ENCODE assay signal across 9 mouse cellular contexts in the genomic region with DNA sequence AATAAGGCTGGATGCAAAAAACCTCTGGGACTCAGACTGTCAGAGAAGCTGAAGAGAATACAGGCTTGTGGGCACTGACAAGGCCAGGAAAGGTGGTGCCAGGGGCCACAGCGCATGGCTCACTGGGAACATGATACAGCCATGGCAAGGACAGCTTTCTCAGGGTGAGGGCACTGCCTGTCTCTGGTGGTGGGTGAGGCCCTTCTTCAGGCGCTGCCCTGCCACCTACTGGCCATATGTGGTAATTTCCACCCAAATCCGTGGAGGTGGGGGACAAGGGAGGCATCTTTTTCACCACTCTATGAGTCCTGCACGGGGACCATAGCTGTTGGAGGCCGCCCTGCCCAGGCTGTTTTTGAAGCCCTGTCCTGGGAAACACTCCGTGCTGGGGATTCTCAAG. TPM values are rescaled to one million over a fixed set of nuclear protein-coding genes. Genes with fewer than 3 reads are reported as not detected.
DNase-seq lines count a peak whose midpoint lies in the region; ATAC-seq and TF ChIP-seq lines count a peak whose summit lies in the region.
"Had no signal": no experiment of that assay in that cellular context is flagged by ENCODE, and none has a peak within 500 bp of the region (broad histone marks: within the 10 kb centered on the region; RNA-seq: fewer than 3 reads in every experiment).

No protein-coding gene starts in this region.

- H3K9ac ChIP-seq in forebrain, embryonic 11.5 days (ENCODE audit: low read length) = no peak overlapping the region
- no peak overlapping the region for H3K9ac ChIP-seq in lung, embryonic 16.5 days (ENCODE audit: low read length)
- H3K9ac ChIP-seq: limb, embryonic 15.5 days had no signal

- TF ChIP-seq CTCF in G1E (IDR thresholded peaks at IDR 0.05; ENCODE audit: low read depth, low read length) = peak; percentile 89

- H3K4me2 ChIP-seq in forebrain, embryonic 11.5 days (ENCODE audit: low read depth, low read length, severe bottlenecking) = no peak overlapping the region
- no peak overlapping the region for H3K4me2 ChIP-seq in lung, embryonic 16.5 days (ENCODE audit: low read depth, low read length)
- H3K4me2 ChIP-seq: limb, embryonic 15.5 days had no signal

- DNase-seq in G1E (ENCODE audit: low spot score) = peak; percentile 83
- DNase-seq in c-Kit-positive CD71-negative TER-119-negative erythroid progenitor cells, embryonic 14.5 days (ENCODE audit: low read depth) = peak; percentile 73
- DNase-seq in forebrain, embryonic 11.5 days (ENCODE audit: low spot score) = peak; percentile 86
- peak; percentile 82 to 88 for DNase-seq in heart, postnatal 36 days
- peak; percentile 84 for DNase-seq in layer of hippocampus, adult 11-12 months (ENCODE audit: low spot score)
- peak; percentile 63 for DNase-seq in ovary, postnatal 10 days (ENCODE audit: low spot score)
- peak; percentile 89 for DNase-seq in thymus, postnatal 4 days

- H3K4me1 ChIP-seq in G1E (ENCODE audit: insufficient read depth, low read depth, low read length) = 0 out of 2 replicates have a peak, but pooled peaks cover 3% of the 10 kb centered on the region
- H3K4me1 ChIP-seq in forebrain, embryonic 11.5 days (replicated peaks; ENCODE audit: control insufficient read depth, insufficient read depth, low read length) = no peaks in the 10 kb centered on the region
- peaks cover 10% of the 10 kb centered on the region; the same call in 1 of the 2 replicates for H3K4me1 ChIP-seq in lung, embryonic 16.5 days (replicated peaks; ENCODE audit: control insufficient read depth, insufficient read depth, low read length)

- H3K27me3 ChIP-seq in G1E (ENCODE audit: insufficient read depth, low read length) = peaks cover 10% of the 10 kb centered on the region; the same call in 1 of the 2 replicates
- H3K27me3 ChIP-seq in forebrain, embryonic 11.5 days (ENCODE audit: control insufficient read depth, insufficient read depth, low read length) = no peaks in the 10 kb centered on the region
- H3K27me3 ChIP-seq in lung, embryonic 16.5 days (ENCODE audit: control insufficient read depth, insufficient read depth, low read depth, low read length) = no peaks in the 10 kb centered on the region
- H3K27me3 ChIP-seq: limb, embryonic 15.5 days had no signal

- peaks cover 13% of the 10 kb centered on the region for H3K36me3 ChIP-seq in G1E (replicated peaks)
- no peaks in the 10 kb centered on the region; the same call in 1 of the 2 replicates for H3K36me3 ChIP-seq in forebrain, embryonic 11.5 days (ENCODE audit: control insufficient read depth, insufficient read depth, low read length)
- peaks cover 6% of the 10 kb centered on the region; the same call in 1 of the 2 replicates for H3K36me3 ChIP-seq in lung, embryonic 16.5 days (ENCODE audit: control insufficient read depth, insufficient read depth, low read length)

- H3K9me3 ChIP-seq in G1E (replicated peaks) = no peaks in the 10 kb centered on the region
- no peaks in the 10 kb centered on the region for H3K9me3 ChIP-seq in forebrain, embryonic 11.5 days (ENCODE audit: control insufficient read depth, low read length)
- H3K9me3 ChIP-seq in lung, embryonic 16.5 days (ENCODE audit: control insufficient read depth, low read length) = no peaks in the 10 kb centered on the region
- H3K9me3 ChIP-seq: limb, embryonic 15.5 days had no signal

- WGBS in forebrain, embryonic 11.5 days = 16% methylated on average over 6 of the region's 6 CpGs
- WGBS in lung, embryonic 16.5 days = 9% methylated on average over 6 of the region's 6 CpGs

- intact Hi-C loops in heart, postnatal 36 days (cut with DNase I) = loop anchor here (1.0 to 5.0 kb wide), 4 partner anchors 44 to 244 kb away; a partner anchor contains a TSS

- H3K27ac ChIP-seq in forebrain, embryonic 11.5 days (ENCODE audit: low read depth, low read length) = no peak overlapping the region
- H3K27ac ChIP-seq in lung, embryonic 16.5 days (ENCODE audit: low read length) = no peak overlapping the region
- H3K27ac ChIP-seq: limb, embryonic 15.5 days had no signal

- no peak overlapping the region for H3K4me3 ChIP-seq in G1E (ENCODE audit: low read depth, low read length)
- no peak overlapping the region for H3K4me3 ChIP-seq in forebrain, embryonic 11.5 days (ENCODE audit: low read depth, low read length)
- H3K4me3 ChIP-seq in lung, embryonic 16.5 days (ENCODE audit: low read length) = no peak overlapping the region
- H3K4me3 ChIP-seq: limb, embryonic 15.5 days had no signal

- peak; percentile 65 for ATAC-seq in G1E (ENCODE audit: extremely low read depth, insufficient number of reproducible peaks, low FRiP score, poor library complexity, severe bottlenecking)
- peak; percentile 56; the same call in 1 of the 2 replicates for ATAC-seq in forebrain, embryonic 11.5 days (replicated peaks; ENCODE audit: low FRiP score)
- ATAC-seq in lung, embryonic 16.5 days (ENCODE audit: low read depth) = peak; percentile 49

RNA-seq across cellular contexts. Expression of a gene that starts 21.5 kb away (rescaled TPM):
- total RNA-seq in G1E (2014; fragmentation: Nextera tagmentation) (not detected in 2 replicates), G1E (2017) (not detected in 2 replicates)
- polyA plus RNA-seq in G1E (2012) = not detected in 2 replicates
- 263 and 298 TPM in 2 replicates for polyA plus RNA-seq in forebrain, embryonic 11.5 days (2014; fragmentation: Nextera tagmentation; extraction: Ambion mirVana)
- 1 to 10 TPM; 4.0 to 4.3 TPM for total RNA-seq in heart, postnatal 36 days (2021)
- 500 and 511 TPM in 2 replicates for polyA plus RNA-seq in lung, embryonic 16.5 days (2015; fragmentation: Nextera tagmentation; extraction: Ambion mirVana)

RNA-seq across cellular contexts. Expression of a gene that starts 28.6 kb away (rescaled TPM):
- total RNA-seq in G1E (2014; fragmentation: Nextera tagmentation) (1.7 and 3.4 TPM in 2 replicates), G1E (2017) (3.0 and 3.4 TPM in 2 replicates)
- 5.3 and 7.1 TPM in 2 replicates for polyA plus RNA-seq in G1E (2012)
- polyA plus RNA-seq in forebrain, embryonic 11.5 days (2014; fragmentation: Nextera tagmentation; extraction: Ambion mirVana) = 14.3 and 15.3 TPM in 2 replicates
- 1 to 10 TPM; 4.3 to 5.5 TPM for total RNA-seq in heart, postnatal 36 days (2021)
- 5.3 and 5.5 TPM in 2 replicates for polyA plus RNA-seq in lung, embryonic 16.5 days (2015; fragmentation: Nextera tagmentation; extraction: Ambion mirVana)

RNA-seq across cellular contexts. Expression of a gene that starts 45.1 kb away (rescaled TPM):
- total RNA-seq in G1E (2014; fragmentation: Nextera tagmentation) (22.3 and 34.0 TPM in 2 replicates), G1E (2017) (21.4 and 26.6 TPM in 2 replicates)
- polyA plus RNA-seq in G1E (2012) = 67.7 and 124 TPM in 2 replicates
- 51.2 and 54.9 TPM in 2 replicates for polyA plus RNA-seq in forebrain, embryonic 11.5 days (2014; fragmentation: Nextera tagmentation; extraction: Ambion mirVana)
- total RNA-seq in heart, postnatal 36 days (2021) = 10 to 100 TPM; 16.5 to 17.3 TPM
- polyA plus RNA-seq in lung, embryonic 16.5 days (2015; fragmentation: Nextera tagmentation; extraction: Ambion mirVana) = 34.5 and 35.6 TPM in 2 replicates

RNA-seq across cellular contexts. Expression of a gene that starts 46.4 kb away (rescaled TPM):
- total RNA-seq in G1E (2014; fragmentation: Nextera tagmentation) (43.9 and 51.5 TPM in 2 replicates), G1E (2017) (61.9 and 62.4 TPM in 2 replicates)
- polyA plus RNA-seq in G1E (2012) = 91.8 and 101 TPM in 2 replicates
- polyA plus RNA-seq in forebrain, embryonic 11.5 days (2014; fragmentation: Nextera tagmentation; extraction: Ambion mirVana) = 50.0 and 51.2 TPM in 2 replicates
- 10 to 100 TPM; 17.2 to 18.1 TPM for total RNA-seq in heart, postnatal 36 days (2021)
- 108 and 116 TPM in 2 replicates for polyA plus RNA-seq in lung, embryonic 16.5 days (2015; fragmentation: Nextera tagmentation; extraction: Ambion mirVana)

RNA-seq across cellular contexts. Expression of a gene that starts 56.4 kb away (rescaled TPM):
- total RNA-seq in G1E (2014; fragmentation: Nextera tagmentation) (not detected in 2 replicates), G1E (2017) (not detected in 2 replicates)
- polyA plus RNA-seq in G1E (2012) = not detected in 2 replicates
- polyA plus RNA-seq in forebrain, embryonic 11.5 days (2014; fragmentation: Nextera tagmentation; extraction: Ambion mirVana) = not detected in 2 replicates
- not detected for total RNA-seq in heart, postnatal 36 days (2021)
- 0.14 and 0.51 TPM in 2 replicates for polyA plus RNA-seq in lung, embryonic 16.5 days (2015; fragmentation: Nextera tagmentation; extraction: Ambion mirVana)

Comparison
In these comparisons a context has a peak if more than half of its experiments do, and no peak if none do; other contexts are left out.
1. RNA of a gene that starts 21.5 kb away (polyA plus RNA-seq): 500 to 511 TPM in lung, embryonic 16.5 days and 263 to 298 TPM in forebrain, embryonic 11.5 days; not detected in G1E; every median in the first group is over 100 times any median in the second.
2. Peak in every context shown above with its lines, with median percentiles within 50 percentile points of each other: ATAC-seq and DNase-seq.